Comparison of ENCODE assay signal across 17 mouse cellular contexts in the genomic region with DNA sequence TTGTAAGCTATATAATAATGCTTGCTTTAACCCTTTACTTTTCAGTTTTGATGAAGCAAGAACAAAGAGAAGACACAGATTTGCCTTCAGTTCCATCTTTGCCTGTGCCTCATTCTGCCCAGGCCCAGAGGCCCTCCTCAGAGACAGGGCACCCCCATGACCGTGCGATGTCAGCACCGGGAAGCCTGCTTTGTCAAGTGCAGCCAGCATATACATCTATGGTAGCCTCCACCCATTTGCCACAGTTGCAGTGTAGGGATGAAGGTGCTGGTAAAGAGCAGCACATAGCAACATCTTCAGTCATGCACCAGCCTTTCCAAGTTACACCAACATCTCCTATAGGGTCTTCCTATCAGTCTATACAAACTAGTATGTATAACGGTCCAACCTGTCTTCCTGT. TPM values are rescaled to one million over a fixed set of nuclear protein-coding genes. Genes with fewer than 3 reads are reported as not detected.
DNase-seq lines count a peak whose midpoint lies in the region; ATAC-seq and TF ChIP-seq lines count a peak whose summit lies in the region.
"Had no signal": no experiment of that assay in that cellular context is flagged by ENCODE, and none has a peak within 500 bp of the region (broad histone marks: within the 10 kb centered on the region; RNA-seq: fewer than 3 reads in every experiment).

No protein-coding gene starts in this region.

- no peak overlapping the region for H3K27ac ChIP-seq in cerebellum, adult 2 months (ENCODE audit: insufficient read depth, low read length)
- H3K27ac ChIP-seq: hindbrain, embryonic 15.5 days; kidney, postnatal 0 days; left cerebral cortex, adult 2 months; limb, embryonic 10.5 days; stomach, embryonic 15.5 days had no signal

- WGBS in cerebellum, adult 2 months = over 99% methylated on average over 4 of the region's 4 CpGs

- H3K27me3 ChIP-seq in cerebellum, adult 2 months (ENCODE audit: control insufficient read depth, insufficient read depth, low read length) = no peaks in the 10 kb centered on the region
- H3K27me3 ChIP-seq: hindbrain, embryonic 15.5 days; stomach, embryonic 15.5 days had no signal

- no peaks in the 10 kb centered on the region for H3K4me1 ChIP-seq in cerebellum, adult 2 months (ENCODE audit: control insufficient read depth, insufficient read depth, low read length)
- H3K4me1 ChIP-seq: hindbrain, embryonic 15.5 days; limb, embryonic 10.5 days; stomach, embryonic 15.5 days had no signal

- DNase-seq in cerebellum, adult 18-20 months = peak; percentile 10 to 13
- DNase-seq in cerebellum, adult 2 months = no peak
- peak; percentile 19 for DNase-seq in kidney, postnatal 10 days
- DNase-seq in kidney, postnatal 4 days = no peak
- DNase-seq in spleen, postnatal 10 days (ENCODE audit: low spot score in 2 of 2) = peak; percentile 31 to 33
- no peak for DNase-seq in spleen, adult 12 weeks (ENCODE audit: low spot score)
- no peak for DNase-seq in B cell, adult 2 months

- H3K4me3 ChIP-seq in cerebellum, adult 2 months (replicated peaks; ENCODE audit: insufficient read depth, low read depth, low read length) = no peak overlapping the region
- H3K4me3 ChIP-seq: erythroblast, embryonic 14.5 days; hindbrain, embryonic 15.5 days; left cerebral cortex, adult 2 months; limb, embryonic 10.5 days; stomach, embryonic 15.5 days had no signal

- peak; percentile 50; the same call in 1 of the 2 replicates for ATAC-seq in monocyte, adult 5-6 weeks (replicated peaks; ENCODE audit: insufficient number of reproducible peaks, low FRiP score, low TSS enrichment, poor library complexity, severe bottlenecking)
- ATAC-seq: forebrain, embryonic 14.5 days; intestine, postnatal 0 days had no signal

- no peak for TF ChIP-seq CTCF in cerebellum, adult 2 months (IDR thresholded peaks at IDR 0.05; ENCODE audit: borderline replicate concordance, insufficient read depth, low read depth, low read length)

- TF ChIP-seq POLR2A in cerebellum, adult 2 months (IDR thresholded peaks at IDR 0.05; ENCODE audit: borderline replicate concordance, insufficient read depth, low read length) = no peak

RNA-seq across cellular contexts. Expression of gene Esrp2, which starts 28.7 kb away (rescaled TPM):
- 0.05 and 0.10 TPM in 2 replicates for polyA plus RNA-seq in cerebellum, adult 2 months (2012; rRNA removed)
- total RNA-seq in monocyte, adult 5-6 weeks (2017) = not detected in 3 replicates
- total RNA-seq: common myeloid progenitor, adult 5-6 weeks had no signal

RNA-seq across cellular contexts. Expression of gene Pla2g15, which starts 42.1 kb away (rescaled TPM):
- 12.1 and 13.1 TPM in 2 replicates for polyA plus RNA-seq in cerebellum, adult 2 months (2012; rRNA removed)
- total RNA-seq in monocyte, adult 5-6 weeks (2017) = 7.7 to 8.6 TPM (median 8.2 TPM) in 3 replicates

RNA-seq across cellular contexts. Expression of gene Nfatc3, which starts 49.4 kb away (rescaled TPM):
- 11.1 and 11.6 TPM in 2 replicates for polyA plus RNA-seq in cerebellum, adult 2 months (2012; rRNA removed)
- total RNA-seq in monocyte, adult 5-6 weeks (2017) = 69.7 to 114 TPM (median 95.6 TPM) in 3 replicates

Comparison
In these comparisons a context has a peak if more than half of its experiments do, and no peak if none do; other contexts are left out.
1. DNase-seq: peak in cerebellum, adult 18-20 months (2 of 2), kidney, postnatal 10 days (single experiment) and spleen, postnatal 10 days (2 of 2); none in cerebellum, adult 2 months (0 of 2), kidney, postnatal 4 days (0 of 2), spleen, adult 12 weeks (single experiment) and B cell, adult 2 months (0 of 2).